Mouse (Mus musculus) heart, adult 2 months (tissue): ENCODE measurements at regions not wholly inside any gene's neighbourhood (a gene's known extent, or its start where the extent isn't known, plus 50 kb on each side); places are given as distances from the start of the nearest gene placed in this dataset.

Experiments
- CTCF ChIP-seq: fragments of 200-600 bp; IDR thresholded peaks from 2 replicates; pipeline ENCODE4 v1.8.1; 2022; ENCODE audit warnings: antibody characterized with exemption, mild to moderate bottlenecking, moderate library complexity
- EP300 ChIP-seq: fragments of 200-500 bp; IDR thresholded peaks from 2 replicates; pipeline ENCODE4 v1.6.1; 2011; ENCODE audit warnings: low read depth, low read length, control low read depth; ENCODE audit not compliant: insufficient read depth
- POLR2A ChIP-seq: fragments of 200-500 bp; IDR thresholded peaks from 2 replicates; pipeline ENCODE4 v1.6.1; 2011; ENCODE audit warnings: mild to moderate bottlenecking, low read depth, low read length, control low read depth; ENCODE audit not compliant: insufficient read depth

DNA sequence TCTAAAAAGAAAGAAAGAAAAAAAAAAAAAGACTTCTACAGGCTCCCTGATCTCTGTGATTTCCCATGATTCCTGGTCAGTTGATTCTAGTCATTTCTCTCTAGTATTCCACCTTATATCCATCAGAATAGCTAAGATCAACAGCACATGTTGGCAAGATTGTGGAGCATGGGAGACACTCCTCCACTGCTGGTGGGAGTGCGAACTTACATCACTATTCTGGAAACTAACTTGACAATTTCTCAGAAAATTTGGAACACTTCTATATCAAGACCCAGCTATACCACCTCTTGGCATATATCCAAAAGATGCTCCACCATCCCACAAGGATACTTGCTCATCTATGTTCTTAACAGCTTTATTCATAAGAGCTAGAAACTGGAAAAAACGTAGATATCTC is 3266.0 kb upstream of the Lrrc6 start:
- TF ChIP-seq EP300, result no peak
- TF ChIP-seq CTCF, result no peak
- TF ChIP-seq POLR2A, result no peak
